Mouse (Mus musculus) liver, adult 2 months (tissue): ENCODE data around the gene Col18a1. TPM values are rescaled to one million over a fixed set of nuclear protein-coding genes. Genes with fewer than 3 reads are reported as not detected.

ENCODE experiments used
- DNase-seq: peaks from one replicate; pipeline ENCODE4 v3.0.0-alpha.2; 2011; ENCODE audit warnings: low read depth, low spot score; ENCODE audit errors: extremely low read depth
- H3K27ac ChIP-seq: fragments of 200-500 bp; replicated peaks from 2 replicates; pipeline ENCODE4 v1.5.1; 2012; ENCODE audit warnings: low read depth, mild to moderate bottlenecking, control low read depth, inconsistent platforms, low read length; ENCODE audit not compliant: insufficient read depth
- H3K27me3 ChIP-seq: fragments of 200-500 bp; 2 replicates; pipeline ENCODE4 v1.6.1; 2012; ENCODE audit warnings: mild to moderate bottlenecking, moderate library complexity, low read length, inconsistent platforms; ENCODE audit not compliant: control insufficient read depth, insufficient read depth
- H3K36me3 ChIP-seq: fragments of 200-500 bp; 2 replicates; pipeline ENCODE4 v1.6.1; 2012; ENCODE audit warnings: low read length, inconsistent platforms; ENCODE audit not compliant: control insufficient read depth, insufficient read depth
- H3K4me1 ChIP-seq: fragments of 200-500 bp; 2 replicates; pipeline ENCODE4 v1.6.1; 2011; ENCODE audit warnings: low read length; ENCODE audit not compliant: control insufficient read depth, insufficient read depth
- H3K4me3 ChIP-seq: fragments of 200-500 bp; 2 replicates; pipeline ENCODE4 v1.5.1; 2011; ENCODE audit warnings: low read depth, mild to moderate bottlenecking, control low read depth, low read length, moderate library complexity; ENCODE audit not compliant: insufficient read depth
- H3K79me2 ChIP-seq: fragments of 200-500 bp; 2 replicates; pipeline ENCODE4 v1.6.1; 2012; ENCODE audit warnings: inconsistent platforms, mild to moderate bottlenecking, low read length, moderate library complexity; ENCODE audit not compliant: control insufficient read depth, insufficient read depth
- H3K9ac ChIP-seq: fragments of 200-500 bp; 2 replicates; pipeline ENCODE4 v1.6.1; 2012; ENCODE audit warnings: low read depth, mild to moderate bottlenecking, control low read depth, inconsistent platforms, low read length
- CTCF ChIP-seq: fragments of 200-500 bp; IDR thresholded peaks from 2 replicates; pipeline ENCODE4 v1.5.1; 2011; ENCODE audit warnings: low read depth, low read length, control low read depth
- POLR2A ChIP-seq: fragments of 200-500 bp; IDR thresholded peaks from 2 replicates; pipeline ENCODE4 v1.6.1; 2011; ENCODE audit warnings: low read length, control low read depth; ENCODE audit not compliant: insufficient read depth; ENCODE audit errors: extremely low read depth
- WGBS: fragments of 180-500 bp; shearing (Covaris S2); methylation state at CpG from one replicate; pipeline ENCODE4 v1.1.7; 2018; 5-methylcytosine and 5-hydroxymethylcytosine counted together
- polyA plus RNA-seq: library from polyadenylated mRNA; depleted of rRNA; stranded (reverse); fragments of >200 nt; gene quantifications from 2 replicates; pipeline ENCODE4 v1.2.3, GENCODE M21; 2012
- total RNA-seq: library from RNA; depleted of rRNA; stranded (reverse); fragments of >200 nt; gene quantifications from 2 replicates; pipeline ENCODE4 v1.2.3, GENCODE M21; 2014

Col18a1 gene
- total and polyA plus RNA-seq, 2 experiments = 260 to 452 TPM

GRCm38 (mm10) chr10:77108106-77108505 is 58.2 kb downstream of the Col18a1 start:
- WGBS = 54% methylated on average over 4 of the region's 4 CpGs
- Histone ChIP-seq H3K9ac (no peak overlapping the region), H3K36me3 (no peaks in the 10 kb centered on the region), H3K27ac (peak overlapping the region; percentile 6; the same call in 1 of the 2 replicates), H3K4me3 (no peak overlapping the region), H3K79me2 (peaks cover 28% of the 10 kb centered on the region), H3K4me1 (peaks cover 29% of the 10 kb centered on the region), H3K27me3 (no peaks in the 10 kb centered on the region)
- peak; percentile 30 for DNase-seq
- no peak for TF ChIP-seq CTCF

GRCm38 (mm10) chr10:77104327-77104726 is 62.0 kb downstream of the Col18a1 start:
- peaks cover 7% of the 10 kb centered on the region for H3K36me3 ChIP-seq
- H3K27ac ChIP-seq = peak overlapping the region; percentile 68
- no peaks in the 10 kb centered on the region for H3K27me3 ChIP-seq
- peak overlapping the region; percentile 24 for H3K9ac ChIP-seq
- TF ChIP-seq POLR2A (no peak), CTCF (no peak)
- no peak for DNase-seq
- peaks cover 25% of the 10 kb centered on the region; the same call in 1 of the 2 replicates for H3K79me2 ChIP-seq
- H3K4me1 ChIP-seq = peaks cover 36% of the 10 kb centered on the region
- H3K4me3 ChIP-seq = no peak overlapping the region

- Histone ChIP-seq H3K27ac (peak overlapping the region; percentile 42; the same call in 1 of the 2 replicates), H3K4me3 (no peak overlapping the region), H3K36me3 (peaks cover 7% of the 10 kb centered on the region), H3K4me1 (peaks cover 43% of the 10 kb centered on the region), H3K27me3 (no peaks in the 10 kb centered on the region), H3K79me2 (peaks cover 32% of the 10 kb centered on the region; the same call in 1 of the 2 replicates), H3K9ac (no peak overlapping the region)
- peak; percentile 97 for DNase-seq
- 2% methylated on average over 8 of the region's 8 CpGs for WGBS
- no peak for TF ChIP-seq POLR2A
- no peak for TF ChIP-seq CTCF
Measured at GRCm38 (mm10) chr10:77103689-77104088, 62.7 kb downstream of the Col18a1 start.

GRCm38 (mm10) chr10:77099777-77100176 is 66.6 kb downstream of the Col18a1 start:
- Histone ChIP-seq H3K27me3 (no peaks in the 10 kb centered on the region), H3K27ac (peak overlapping the region; percentile 65), H3K4me3 (no peak overlapping the region), H3K36me3 (peaks cover 19% of the 10 kb centered on the region), H3K4me1 (peaks cover 69% of the 10 kb centered on the region), H3K79me2 (peaks cover 48% of the 10 kb centered on the region), H3K9ac (no peak overlapping the region)
- DNase-seq = peak; percentile 69
- 48% methylated on average over 4 of the region's 4 CpGs for WGBS
- TF ChIP-seq CTCF = no peak
- TF ChIP-seq POLR2A = no peak

- H3K4me3 ChIP-seq = no peak overlapping the region
- H3K27me3 ChIP-seq = no peaks in the 10 kb centered on the region
- H3K79me2 ChIP-seq = peaks cover 48% of the 10 kb centered on the region
- DNase-seq = peak; percentile 90
- peaks cover 24% of the 10 kb centered on the region for H3K36me3 ChIP-seq
- H3K9ac ChIP-seq = peak overlapping the region; percentile 36
- 37% methylated on average over 2 of the region's 2 CpGs for WGBS
- peaks cover 72% of the 10 kb centered on the region for H3K4me1 ChIP-seq
- H3K27ac ChIP-seq = peak overlapping the region; percentile 88
- TF ChIP-seq POLR2A (no peak), CTCF (no peak)
Measured at GRCm38 (mm10) chr10:77098619-77099018, 67.7 kb downstream of the Col18a1 start.

- Histone ChIP-seq H3K9ac (peak overlapping the region; percentile 36), H3K27ac (peak overlapping the region; percentile 88), H3K4me1 (peaks cover 70% of the 10 kb centered on the region), H3K36me3 (peaks cover 26% of the 10 kb centered on the region), H3K4me3 (no peak overlapping the region), H3K27me3 (no peaks in the 10 kb centered on the region), H3K79me2 (peaks cover 44% of the 10 kb centered on the region)
- 28% methylated on average over 4 of the region's 4 CpGs for WGBS
- TF ChIP-seq CTCF (no peak), POLR2A (no peak)
- DNase-seq = peak; percentile 72
Measured at GRCm38 (mm10) chr10:77097890-77098200, 68.5 kb downstream of the Col18a1 start.
